Mouse (Mus musculus) testis, adult 2 months (tissue): ENCODE results near the gene 6430571L13Rik. TPM values are rescaled to one million over a fixed set of nuclear protein-coding genes. Genes with fewer than 3 reads are reported as not detected.

Source experiments
- H3K27ac ChIP-seq: fragments of 200-500 bp; 2 replicates; pipeline ENCODE4 v1.5.1; 2012; ENCODE audit warnings: low read depth, low read length; ENCODE audit not compliant: control insufficient read depth, insufficient read depth
- H3K27me3 ChIP-seq: fragments of 200-500 bp; 2 replicates; pipeline ENCODE4 v1.6.1; 2012; ENCODE audit warnings: mild to moderate bottlenecking, low read length, moderate library complexity; ENCODE audit not compliant: control insufficient read depth, insufficient read depth
- H3K36me3 ChIP-seq: fragments of 200-500 bp; 2 replicates; pipeline ENCODE4 v1.6.1; 2012; ENCODE audit warnings: mild to moderate bottlenecking, low read length; ENCODE audit not compliant: control insufficient read depth, insufficient read depth
- H3K4me1 ChIP-seq: fragments of 200-500 bp; 2 replicates; pipeline ENCODE4 v1.6.1; 2012; ENCODE audit warnings: low read length; ENCODE audit not compliant: control insufficient read depth, insufficient read depth
- H3K4me3 ChIP-seq: fragments of 200-500 bp; 2 replicates; pipeline ENCODE4 v1.5.1; 2012; ENCODE audit warnings: low read depth, mild to moderate bottlenecking, low read length, moderate library complexity, mixed read lengths; ENCODE audit not compliant: control insufficient read depth
- CTCF ChIP-seq: fragments of 200-500 bp; IDR thresholded peaks from 2 replicates; pipeline ENCODE4 v1.5.1; 2012; ENCODE audit warnings: low read depth, mild to moderate bottlenecking, inconsistent platforms, low read length, moderate library complexity; ENCODE audit not compliant: control insufficient read depth, insufficient read depth, insufficient replicate concordance
- POLR2A ChIP-seq: fragments of 200-500 bp; IDR thresholded peaks from 2 replicates; pipeline ENCODE4 v1.6.1; 2012; ENCODE audit warnings: low read depth, mild to moderate bottlenecking, inconsistent platforms, low read length, moderate library complexity; ENCODE audit not compliant: control insufficient read depth
- polyA plus RNA-seq: library from polyadenylated mRNA; depleted of rRNA; stranded (reverse); fragments of >200 nt; gene quantifications from 2 replicates; pipeline ENCODE4 v1.2.3, GENCODE M21; 2012

The 6430571L13Rik gene
- polyA plus RNA-seq, 1 experiment = 0.40 TPM

GRCm38 (mm10) chr9:107297658-107298057 is 42.7 kb upstream of the 6430571L13Rik start:
- Histone ChIP-seq H3K4me1 (peaks cover 15% of the 10 kb centered on the region), H3K36me3 (no peaks in the 10 kb centered on the region), H3K4me3 (no peak overlapping the region; the same call in 1 of the 2 replicates), H3K27me3 (no peaks in the 10 kb centered on the region), H3K27ac (no peak overlapping the region)
- TF ChIP-seq CTCF (no peak), POLR2A (no peak)

DNA sequence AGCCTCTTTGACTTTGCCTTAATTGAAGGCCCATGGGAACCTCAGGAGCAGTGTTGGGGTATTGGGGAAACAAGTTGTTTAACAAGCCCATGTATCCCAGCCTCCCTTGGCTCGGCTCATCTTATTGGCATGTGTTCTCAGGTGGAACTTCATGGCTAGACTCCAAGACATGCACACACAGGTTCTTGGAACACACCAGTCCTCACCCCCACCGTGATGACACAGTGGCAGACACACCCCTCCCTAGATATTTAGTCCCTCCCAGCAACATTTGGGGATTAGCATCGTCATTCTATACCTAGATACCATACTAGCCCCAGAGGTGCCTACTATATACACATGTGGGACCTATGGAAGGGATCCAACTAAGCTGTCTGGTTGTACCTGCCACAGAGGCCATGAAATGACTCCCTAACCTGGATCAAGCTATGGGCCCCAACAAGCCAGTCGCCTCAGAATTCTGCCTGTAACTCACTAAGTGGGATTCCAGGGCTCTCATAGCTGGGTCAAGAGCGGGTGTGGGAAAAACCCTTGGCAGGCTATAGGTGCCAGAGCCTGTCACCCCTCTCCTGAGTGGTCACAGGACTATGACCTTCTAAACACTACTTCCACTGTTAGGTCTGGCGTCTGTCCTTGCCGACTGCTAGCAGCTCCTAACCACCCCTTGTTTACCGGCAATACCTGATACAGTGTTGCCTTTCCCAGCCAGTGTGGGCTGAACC is 42.2 kb upstream of the 6430571L13Rik start:
- TF ChIP-seq POLR2A = no peak
- no peak for TF ChIP-seq CTCF
- H3K4me1 ChIP-seq = peaks cover 15% of the 10 kb centered on the region
- no peaks in the 10 kb centered on the region for H3K27me3 ChIP-seq
- H3K27ac ChIP-seq = no peak overlapping the region
- no peak overlapping the region for H3K4me3 ChIP-seq
- no peaks in the 10 kb centered on the region for H3K36me3 ChIP-seq

DNA sequence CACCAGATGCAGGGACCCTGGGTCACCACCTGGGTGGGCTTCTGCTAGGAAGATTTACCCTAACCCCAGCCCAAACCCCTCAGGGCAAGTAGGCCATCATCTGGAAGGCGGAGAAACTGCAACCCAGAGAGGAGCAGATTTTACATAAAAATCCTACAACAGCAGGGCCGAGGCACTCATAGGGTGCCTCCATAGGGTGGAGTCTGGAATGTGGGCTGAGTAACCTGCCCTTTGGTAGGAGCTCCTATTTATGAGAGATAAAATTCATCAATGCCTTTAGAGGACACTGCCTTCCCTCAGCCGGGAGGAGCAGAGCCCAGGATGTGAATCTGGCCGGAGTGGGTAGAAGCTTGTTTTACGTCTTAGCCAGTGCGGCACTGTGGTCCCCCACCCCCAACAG is 41.5 kb upstream of the 6430571L13Rik start:
- H3K36me3 ChIP-seq = no peaks in the 10 kb centered on the region
- H3K27me3 ChIP-seq = no peaks in the 10 kb centered on the region
- H3K4me3 ChIP-seq = no peak overlapping the region
- H3K4me1 ChIP-seq = peaks cover 15% of the 10 kb centered on the region
- H3K27ac ChIP-seq = no peak overlapping the region
- TF ChIP-seq CTCF (no peak), POLR2A (no peak)

- no peak overlapping the region for H3K4me3 ChIP-seq
- no peak for TF ChIP-seq POLR2A
- H3K27ac ChIP-seq = no peak overlapping the region
- H3K27me3 ChIP-seq = no peaks in the 10 kb centered on the region
- H3K36me3 ChIP-seq = no peaks in the 10 kb centered on the region
- peaks cover 15% of the 10 kb centered on the region for H3K4me1 ChIP-seq
Observed at GRCm38 (mm10) chr9:107299783-107300182, 40.6 kb upstream of the 6430571L13Rik start.

GRCm38 (mm10) chr9:107300224-107300973 is 40.0 kb upstream of the 6430571L13Rik start:
- Histone ChIP-seq H3K36me3 (no peaks in the 10 kb centered on the region), H3K4me1 (peaks cover 15% of the 10 kb centered on the region), H3K4me3 (no peak overlapping the region), H3K27me3 (no peaks in the 10 kb centered on the region), H3K27ac (no peak overlapping the region)
- TF ChIP-seq POLR2A = no peak
- TF ChIP-seq CTCF = no peak

- no peaks in the 10 kb centered on the region for H3K36me3 ChIP-seq
- no peaks in the 10 kb centered on the region for H3K27me3 ChIP-seq
- no peak overlapping the region for H3K27ac ChIP-seq
- no peak for TF ChIP-seq POLR2A
- TF ChIP-seq CTCF = no peak
- H3K4me1 ChIP-seq = peaks cover 12% of the 10 kb centered on the region
- H3K4me3 ChIP-seq = no peak overlapping the region
Observed at GRCm38 (mm10) chr9:107301554-107302331, 38.7 kb upstream of the 6430571L13Rik start.

DNA sequence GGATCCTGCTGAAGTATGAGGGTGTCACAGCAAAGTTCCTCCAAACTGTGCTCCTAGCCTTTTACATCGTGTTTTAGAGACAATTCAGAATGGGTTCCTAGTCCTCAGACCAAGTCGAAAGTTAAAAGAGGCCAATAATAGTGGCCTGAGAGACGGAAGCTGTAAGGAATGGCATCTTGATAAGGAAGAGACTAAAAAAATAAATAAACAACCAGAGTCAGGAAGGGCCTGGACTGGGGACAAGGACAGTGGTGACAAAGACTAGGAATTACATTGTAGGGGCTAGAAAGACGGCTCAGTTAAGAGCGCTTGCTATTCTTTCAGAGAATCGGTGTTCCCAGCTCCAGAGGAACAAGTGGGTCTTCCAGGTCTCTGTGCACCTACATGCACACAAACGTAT is 37.8 kb upstream of the 6430571L13Rik start:
- TF ChIP-seq POLR2A (no peak), CTCF (no peak)
- Histone ChIP-seq H3K4me3 (no peak overlapping the region), H3K4me1 (peaks cover 10% of the 10 kb centered on the region), H3K27me3 (no peaks in the 10 kb centered on the region), H3K36me3 (no peaks in the 10 kb centered on the region), H3K27ac (no peak overlapping the region)
